Mouse (Mus musculus) hindbrain, postnatal 0 days (tissue): ENCODE measurements around the gene Tbc1d19. TPM values are rescaled to one million over a fixed set of nuclear protein-coding genes. Genes with fewer than 3 reads are reported as not detected.
A peak's percentile ranks its signal among the peaks of the same experiment; 100 is the strongest.

Experiments used
- ATAC-seq: fragments of 200-750 bp; cut with Nextera tagmentation; 2 replicates; pipeline ENCODE4 v1.8.0; 2017; ENCODE audit warnings: mild to moderate bottlenecking, moderate TSS enrichment, moderate library complexity
- DNase-seq: peaks from one replicate; pipeline ENCODE4 v3.0.0-alpha.2; 2015; ENCODE audit warnings: low spot score
- H3K27ac ChIP-seq: fragments of 300-500 bp; sonication (generic); 2 replicates; pipeline ENCODE4 v1.5.1; 2014; ENCODE audit warnings: mild to moderate bottlenecking
- H3K27me3 ChIP-seq: fragments of 300-500 bp; sonication (generic); 2 replicates; pipeline ENCODE4 v1.6.1; 2014; ENCODE audit warnings: low read length, mixed read lengths; ENCODE audit not compliant: insufficient read depth
- H3K36me3 ChIP-seq: fragments of 300-500 bp; sonication (generic); 2 replicates; pipeline ENCODE4 v1.6.1; 2014; ENCODE audit warnings: low read length, mixed read lengths; ENCODE audit not compliant: insufficient read depth
- H3K4me1 ChIP-seq: fragments of 300-500 bp; sonication (generic); 2 replicates; pipeline ENCODE4 v1.6.1; 2014; ENCODE audit warnings: antibody characterized with exemption, low read length, mixed read lengths; ENCODE audit not compliant: insufficient read depth
- H3K4me2 ChIP-seq: fragments of 300-500 bp; sonication (generic); 2 replicates; pipeline ENCODE4 v1.6.1; 2014; ENCODE audit warnings: low read depth, mild to moderate bottlenecking, low read length, moderate library complexity, mixed read lengths
- H3K4me3 ChIP-seq: fragments of 300-500 bp; sonication (generic); 2 replicates; pipeline ENCODE4 v1.5.1; 2014; ENCODE audit warnings: low read length
- H3K9ac ChIP-seq: fragments of 300-500 bp; sonication (generic); replicated peaks from 2 replicates; pipeline ENCODE4 v1.6.1; 2014; ENCODE audit warnings: mild to moderate bottlenecking, low read length, moderate library complexity, mixed read lengths
- H3K9me3 ChIP-seq: fragments of 300-500 bp; sonication (generic); 2 replicates; pipeline ENCODE4 v1.6.1; 2016; ENCODE audit warnings: low read length, mixed read lengths
- CTCF ChIP-seq: IDR thresholded peaks from 2 replicates; pipeline ENCODE4 v1.5.1; 2016; ENCODE audit warnings: antibody characterized with exemption, control low read depth, low read depth
- WGBS: fragments of 180-500 bp; shearing (Covaris S2); extraction: QIAGEN DNeasy Blood & Tissue Kit; methylation state at CpG from one replicate; pipeline ENCODE4 v1.1.7; 2014; 5-methylcytosine and 5-hydroxymethylcytosine counted together
- polyA plus RNA-seq: library from polyadenylated mRNA; unstranded; fragments of >200 nt; fragmentation: Nextera tagmentation; extraction: Ambion mirVana; gene quantifications from 2 replicates; pipeline ENCODE4 v1.2.1, GENCODE M21; 2015
- total RNA-seq: library from RNA; depleted of rRNA; stranded (reverse); fragments of >200 nt; gene quantifications from 2 replicates; pipeline ENCODE4 v1.2.3, GENCODE M21; 2014

Gene Tbc1d19
- total and polyA plus RNA-seq, 2 experiments from 2014 or later: 45.4 to 45.6 TPM

- no peak for ATAC-seq
- DNase-seq: no peak
Observed at GRCm38 (mm10) chr5:53937187-53937586, 127.8 kb downstream of the Tbc1d19 start.

GRCm38 (mm10) chr5:53939026-53939425, 129.6 kb downstream of the Tbc1d19 start:
- Histone ChIP-seq H3K4me3 (no peak overlapping the region), H3K9ac (no peak overlapping the region), H3K9me3 (no peaks in the 10 kb centered on the region), H3K4me2 (no peak overlapping the region), H3K27ac (no peak overlapping the region), H3K4me1 (no peaks in the 10 kb centered on the region), H3K27me3 (no peaks in the 10 kb centered on the region), H3K36me3 (no peaks in the 10 kb centered on the region)
- ATAC-seq (no peak), DNase-seq (no peak)
- TF ChIP-seq CTCF: no peak
- 72% methylated on average over 7 of the region's 7 CpGs for WGBS

More at GRCm38 (mm10) chr5:53937187-53937586, 127.8 kb downstream of the Tbc1d19 start:
- no peak overlapping the region for H3K4me2 ChIP-seq
- H3K9ac ChIP-seq: no peak overlapping the region
- no peaks in the 10 kb centered on the region for H3K9me3 ChIP-seq
- no peaks in the 10 kb centered on the region for H3K27me3 ChIP-seq
- H3K4me1 ChIP-seq: no peaks in the 10 kb centered on the region
- H3K36me3 ChIP-seq: no peaks in the 10 kb centered on the region
- no peak overlapping the region for H3K4me3 ChIP-seq
- 85% methylated on average over 4 of the region's 4 CpGs for WGBS
- TF ChIP-seq CTCF: no peak
- H3K27ac ChIP-seq: no peak overlapping the region

GRCm38 (mm10) chr5:53941322-53942024, 132.1 kb downstream of the Tbc1d19 start:
- H3K4me2 ChIP-seq: no peak overlapping the region
- H3K36me3 ChIP-seq: no peaks in the 10 kb centered on the region
- peak; percentile 51; the same call in 1 of the 2 replicates for ATAC-seq
- no peak overlapping the region for H3K9ac ChIP-seq
- H3K4me3 ChIP-seq: no peak overlapping the region
- no peak overlapping the region for H3K27ac ChIP-seq
- peak; percentile 38 for DNase-seq
- H3K9me3 ChIP-seq: no peaks in the 10 kb centered on the region
- WGBS: 48% methylated on average over 11 of the region's 11 CpGs
- TF ChIP-seq CTCF: no peak
- no peaks in the 10 kb centered on the region for H3K27me3 ChIP-seq
- H3K4me1 ChIP-seq: no peaks in the 10 kb centered on the region

GRCm38 (mm10) chr5:53942332-53942731, 132.9 kb downstream of the Tbc1d19 start:
- DNase-seq: no peak
- Histone ChIP-seq H3K27me3 (no peaks in the 10 kb centered on the region), H3K36me3 (no peaks in the 10 kb centered on the region), H3K27ac (no peak overlapping the region), H3K9me3 (no peaks in the 10 kb centered on the region), H3K9ac (no peak overlapping the region), H3K4me1 (0 out of 2 replicates have a peak, but pooled peaks cover under 1% of the 10 kb centered on the region), H3K4me2 (no peak overlapping the region), H3K4me3 (no peak overlapping the region)
- no peak for ATAC-seq
- no peak for TF ChIP-seq CTCF
- 72% methylated on average over 4 of the region's 4 CpGs for WGBS

- no peak overlapping the region for H3K27ac ChIP-seq
- no peak overlapping the region for H3K4me3 ChIP-seq
- no peak for TF ChIP-seq CTCF
- no peak for DNase-seq
- WGBS: 76% methylated on average over 11 of the region's 11 CpGs
- H3K36me3 ChIP-seq: no peaks in the 10 kb centered on the region
- 0 out of 2 replicates have a peak, but pooled peaks cover 5% of the 10 kb centered on the region for H3K4me1 ChIP-seq
- no peak for ATAC-seq
- H3K4me2 ChIP-seq: no peak overlapping the region
- H3K9me3 ChIP-seq: no peaks in the 10 kb centered on the region
- H3K9ac ChIP-seq: no peak overlapping the region
- H3K27me3 ChIP-seq: no peaks in the 10 kb centered on the region
Observed at GRCm38 (mm10) chr5:53943321-53943857, 134.0 kb downstream of the Tbc1d19 start.

- 0 out of 2 replicates have a peak, but pooled peaks cover 5% of the 10 kb centered on the region for H3K4me1 ChIP-seq
- TF ChIP-seq CTCF: no peak
- H3K27ac ChIP-seq: no peak overlapping the region
- no peak for DNase-seq
- no peaks in the 10 kb centered on the region for H3K27me3 ChIP-seq
- no peak overlapping the region for H3K4me2 ChIP-seq
- no peak for ATAC-seq
- no peak overlapping the region for H3K9ac ChIP-seq
- 91% methylated on average over 8 of the region's 8 CpGs for WGBS
- no peaks in the 10 kb centered on the region for H3K36me3 ChIP-seq
- no peak overlapping the region for H3K4me3 ChIP-seq
- H3K9me3 ChIP-seq: no peaks in the 10 kb centered on the region
Observed at GRCm38 (mm10) chr5:53946747-53947146, 137.3 kb downstream of the Tbc1d19 start.

GRCm38 (mm10) chr5:53947549-53948183, 138.3 kb downstream of the Tbc1d19 start:
- no peak overlapping the region for H3K27ac ChIP-seq
- no peak overlapping the region for H3K4me3 ChIP-seq
- no peaks in the 10 kb centered on the region for H3K27me3 ChIP-seq
- no peak for TF ChIP-seq CTCF
- H3K4me1 ChIP-seq: 0 out of 2 replicates have a peak, but pooled peaks cover 5% of the 10 kb centered on the region
- H3K36me3 ChIP-seq: no peaks in the 10 kb centered on the region
- H3K4me2 ChIP-seq: no peak overlapping the region
- no peaks in the 10 kb centered on the region for H3K9me3 ChIP-seq
- ATAC-seq (peak; percentile 63), DNase-seq (peak; percentile 72)
- H3K9ac ChIP-seq: no peak overlapping the region
- 36% methylated on average over 9 of the region's 9 CpGs for WGBS
